Mouse (Mus musculus): ENCODE data around the gene Aldh18a1. TPM values are rescaled to one million over a fixed set of nuclear protein-coding genes. Genes with fewer than 3 reads are reported as not detected.

Gene Aldh18a1
- polyA plus RNA-seq, 1 experiment, result 18.0 TPM

DNA sequence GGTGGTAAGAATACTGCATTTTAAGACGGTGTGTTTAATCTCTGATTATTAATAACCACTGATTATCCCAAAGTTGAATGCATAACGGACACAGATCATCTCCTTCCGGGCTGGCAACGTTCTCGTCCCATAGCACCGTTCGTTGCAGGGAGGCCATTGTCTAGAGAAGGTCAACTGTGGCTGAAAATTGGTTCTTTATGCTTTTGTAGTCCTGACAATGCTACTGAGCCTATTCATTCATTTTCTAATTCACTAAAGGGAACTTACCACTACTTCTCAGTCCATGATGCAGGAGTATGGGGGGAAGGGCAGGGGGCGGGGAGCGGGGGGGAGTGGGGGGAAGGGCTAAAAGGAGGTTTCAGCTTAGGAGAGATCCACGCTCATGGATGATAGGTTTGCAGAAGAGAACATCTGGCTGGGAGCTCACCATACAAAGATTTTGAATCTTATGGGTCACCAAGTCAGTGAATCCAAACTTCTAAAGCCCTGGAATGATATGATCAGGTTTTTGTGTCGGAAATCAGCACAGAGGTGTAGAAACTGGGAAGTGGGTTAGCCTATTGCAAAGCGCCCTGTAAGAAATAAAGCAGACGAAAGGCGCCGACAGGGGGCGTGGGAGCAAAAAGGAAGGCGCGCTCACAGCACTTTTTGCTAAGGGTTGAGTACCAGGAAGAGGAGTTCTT, 725 bp upstream of the Aldh18a1 start:
- H3K27me3 ChIP-seq (ENCODE audit: control insufficient read depth, insufficient read depth, low read length), result no peaks in the 10 kb centered on the region
- peak; percentile 89 to 91 for DNase-seq (ENCODE audit: low read depth in 1 of 2, low spot score in 2 of 2)
- no peaks in the 10 kb centered on the region for H3K36me3 ChIP-seq (ENCODE audit: control insufficient read depth, insufficient read depth, low read length)
- H3K4me1 ChIP-seq (ENCODE audit: control insufficient read depth, insufficient read depth, insufficient read length), result no peaks in the 10 kb centered on the region
- H3K4me3 ChIP-seq (ENCODE audit: extremely low read depth, insufficient read depth, insufficient read length), result peak overlapping the region; percentile 95
- TF ChIP-seq CTCF (IDR thresholded peaks at IDR 0.05; ENCODE audit: extremely low read depth, insufficient read depth, insufficient read length, insufficient replicate concordance) (peak; percentile 82), POLR2A (IDR thresholded peaks at IDR 0.05; ENCODE audit: low read depth, low read length) (no peak)
- WGBS, result under 1% methylated on average over 18 of the region's 18 CpGs
- H3K27ac ChIP-seq (ENCODE audit: insufficient read depth, low read length), result peak overlapping the region; percentile 75

GRCm38 (mm10) chr19:40587491-40588292, 571 bp downstream of the Aldh18a1 start:
- no peak for TF ChIP-seq POLR2A (IDR thresholded peaks at IDR 0.05; ENCODE audit: low read depth, low read length)
- TF ChIP-seq CTCF (IDR thresholded peaks at IDR 0.05; ENCODE audit: extremely low read depth, insufficient read depth, insufficient read length, insufficient replicate concordance), result no peak
- Histone ChIP-seq H3K36me3 (ENCODE audit: control insufficient read depth, insufficient read depth, low read length) (no peaks in the 10 kb centered on the region), H3K4me1 (ENCODE audit: control insufficient read depth, insufficient read depth, insufficient read length) (no peaks in the 10 kb centered on the region), H3K27ac (ENCODE audit: insufficient read depth, low read length) (no peak overlapping the region; the same call in 1 of the 2 replicates), H3K27me3 (ENCODE audit: control insufficient read depth, insufficient read depth, low read length) (no peaks in the 10 kb centered on the region), H3K4me3 (ENCODE audit: extremely low read depth, insufficient read depth, insufficient read length) (peak overlapping the region; percentile 95)
- 5% methylated on average over 30 of the region's 30 CpGs for WGBS
- no peak for DNase-seq (ENCODE audit: low read depth in 1 of 2, low spot score in 2 of 2)

GRCm38 (mm10) chr19:40586908-40587307, 1.4 kb downstream of the Aldh18a1 start:
- no peak for DNase-seq (ENCODE audit: low read depth in 1 of 2, low spot score in 2 of 2)
- Histone ChIP-seq H3K27me3 (ENCODE audit: control insufficient read depth, insufficient read depth, low read length) (no peaks in the 10 kb centered on the region), H3K36me3 (ENCODE audit: control insufficient read depth, insufficient read depth, low read length) (0 out of 2 replicates have a peak, but pooled peaks cover 3% of the 10 kb centered on the region), H3K4me3 (ENCODE audit: extremely low read depth, insufficient read depth, insufficient read length) (no peak overlapping the region), H3K27ac (ENCODE audit: insufficient read depth, low read length) (no peak overlapping the region), H3K4me1 (ENCODE audit: control insufficient read depth, insufficient read depth, insufficient read length) (no peaks in the 10 kb centered on the region)
- TF ChIP-seq POLR2A (IDR thresholded peaks at IDR 0.05; ENCODE audit: low read depth, low read length) (no peak), CTCF (IDR thresholded peaks at IDR 0.05; ENCODE audit: extremely low read depth, insufficient read depth, insufficient read length, insufficient replicate concordance) (no peak)
- 67% methylated on average over 7 of the region's 7 CpGs for WGBS

DNA sequence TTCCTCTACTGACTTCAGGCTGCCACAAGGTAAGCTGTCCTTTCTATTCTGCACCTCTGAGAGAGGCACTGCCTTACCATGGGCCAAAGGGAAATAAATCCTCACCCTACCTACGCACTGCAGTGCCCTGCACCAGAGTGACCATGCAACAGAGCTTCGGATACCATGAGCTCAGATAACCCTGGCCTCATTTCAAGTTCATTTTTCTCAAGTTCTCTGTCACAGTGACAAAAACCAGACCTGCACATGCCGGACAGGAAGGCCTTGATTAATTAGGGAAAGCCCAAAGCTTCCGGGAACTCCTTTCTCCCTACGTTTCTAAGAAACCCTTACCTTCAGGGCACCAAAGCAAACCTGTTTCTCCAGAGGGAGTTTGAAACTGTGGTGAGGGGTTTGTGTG, 6.6 kb downstream of the Aldh18a1 start:
- peaks cover 7% of the 10 kb centered on the region for H3K36me3 ChIP-seq (ENCODE audit: control insufficient read depth, insufficient read depth, low read length)
- 92% methylated on average over 5 of the region's 5 CpGs for WGBS
- no peak for DNase-seq (ENCODE audit: low read depth in 1 of 2, low spot score in 2 of 2)
- TF ChIP-seq POLR2A (IDR thresholded peaks at IDR 0.05; ENCODE audit: low read depth, low read length), result no peak
- no peak for TF ChIP-seq CTCF (IDR thresholded peaks at IDR 0.05; ENCODE audit: extremely low read depth, insufficient read depth, insufficient read length, insufficient replicate concordance)
- no peaks in the 10 kb centered on the region for H3K4me1 ChIP-seq (ENCODE audit: control insufficient read depth, insufficient read depth, insufficient read length)
- H3K27ac ChIP-seq (ENCODE audit: insufficient read depth, low read length), result no peak overlapping the region
- no peak overlapping the region for H3K4me3 ChIP-seq (ENCODE audit: extremely low read depth, insufficient read depth, insufficient read length)
- H3K27me3 ChIP-seq (ENCODE audit: control insufficient read depth, insufficient read depth, low read length), result no peaks in the 10 kb centered on the region

GRCm38 (mm10) chr19:40580902-40581301, 7.4 kb downstream of the Aldh18a1 start:
- no peaks in the 10 kb centered on the region for H3K27me3 ChIP-seq (ENCODE audit: control insufficient read depth, insufficient read depth, low read length)
- H3K4me3 ChIP-seq (ENCODE audit: extremely low read depth, insufficient read depth, insufficient read length), result no peak overlapping the region
- H3K27ac ChIP-seq (ENCODE audit: insufficient read depth, low read length), result no peak overlapping the region
- TF ChIP-seq POLR2A (IDR thresholded peaks at IDR 0.05; ENCODE audit: low read depth, low read length) (no peak), CTCF (IDR thresholded peaks at IDR 0.05; ENCODE audit: extremely low read depth, insufficient read depth, insufficient read length, insufficient replicate concordance) (no peak)
- peaks cover 7% of the 10 kb centered on the region for H3K36me3 ChIP-seq (ENCODE audit: control insufficient read depth, insufficient read depth, low read length)
- WGBS, result 92% methylated on average over 2 of the region's 2 CpGs
- H3K4me1 ChIP-seq (ENCODE audit: control insufficient read depth, insufficient read depth, insufficient read length), result no peaks in the 10 kb centered on the region
- no peak for DNase-seq (ENCODE audit: low read depth in 1 of 2, low spot score in 2 of 2)

DNA sequence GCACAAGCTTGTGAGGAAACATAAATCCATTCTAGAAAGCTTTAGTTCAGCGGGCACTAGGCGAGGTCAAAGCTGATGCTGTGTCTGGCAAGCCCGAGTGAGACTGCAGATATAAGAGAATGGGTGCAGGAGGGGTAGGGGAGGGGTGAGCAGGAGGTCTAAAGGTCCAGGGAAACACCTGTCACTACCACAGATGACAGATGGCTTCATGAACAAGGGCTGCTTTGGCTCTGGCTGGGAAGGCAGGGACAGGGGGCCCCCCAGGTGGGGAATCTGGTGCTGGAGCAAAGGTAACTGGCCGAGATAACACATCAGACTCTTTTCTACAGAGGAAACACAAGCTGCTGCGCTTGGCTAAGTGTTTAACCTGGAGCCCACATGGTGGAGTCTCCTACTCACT, 12.8 kb downstream of the Aldh18a1 start:
- no peak for TF ChIP-seq POLR2A (IDR thresholded peaks at IDR 0.05; ENCODE audit: low read depth, low read length)
- no peak for TF ChIP-seq CTCF (IDR thresholded peaks at IDR 0.05; ENCODE audit: extremely low read depth, insufficient read depth, insufficient read length, insufficient replicate concordance)
- Histone ChIP-seq H3K36me3 (ENCODE audit: control insufficient read depth, insufficient read depth, low read length) (peaks cover 20% of the 10 kb centered on the region), H3K27ac (ENCODE audit: insufficient read depth, low read length) (no peak overlapping the region), H3K4me1 (ENCODE audit: control insufficient read depth, insufficient read depth, insufficient read length) (no peaks in the 10 kb centered on the region), H3K27me3 (ENCODE audit: control insufficient read depth, insufficient read depth, low read length) (no peaks in the 10 kb centered on the region), H3K4me3 (ENCODE audit: extremely low read depth, insufficient read depth, insufficient read length) (no peak overlapping the region)
- DNase-seq (ENCODE audit: low read depth in 1 of 2, low spot score in 2 of 2), result no peak
- WGBS, result 87% methylated on average over 5 of the region's 5 CpGs

Measured in spleen, adult 2 months (tissue).